Mouse (Mus musculus) 416B (cell line): ENCODE measurements at regions not wholly inside any gene's neighbourhood (a gene's known extent, or its start where the extent isn't known, plus 50 kb on each side); places are given as distances from the start of the nearest gene placed in this dataset.
"Not testable (repeated sequence)": the region's sequence is repeated elsewhere in the genome, so short reads cannot be mapped to it uniquely, and the experiment has no call there.

Experiments used
- DNase-seq: peaks from one replicate; pipeline ENCODE4 v3.0.0; 2011; ENCODE audit warnings: low read depth

- DNase-seq, result no peak
These were observed 229.5 kb upstream of the Arglu1 start for GRCm38 (mm10) chr8:8919582-8920503.

GRCm38 (mm10) chr8:8919040-8919439, 228.7 kb upstream of the Arglu1 start:
- DNase-seq, result no peak

DNA sequence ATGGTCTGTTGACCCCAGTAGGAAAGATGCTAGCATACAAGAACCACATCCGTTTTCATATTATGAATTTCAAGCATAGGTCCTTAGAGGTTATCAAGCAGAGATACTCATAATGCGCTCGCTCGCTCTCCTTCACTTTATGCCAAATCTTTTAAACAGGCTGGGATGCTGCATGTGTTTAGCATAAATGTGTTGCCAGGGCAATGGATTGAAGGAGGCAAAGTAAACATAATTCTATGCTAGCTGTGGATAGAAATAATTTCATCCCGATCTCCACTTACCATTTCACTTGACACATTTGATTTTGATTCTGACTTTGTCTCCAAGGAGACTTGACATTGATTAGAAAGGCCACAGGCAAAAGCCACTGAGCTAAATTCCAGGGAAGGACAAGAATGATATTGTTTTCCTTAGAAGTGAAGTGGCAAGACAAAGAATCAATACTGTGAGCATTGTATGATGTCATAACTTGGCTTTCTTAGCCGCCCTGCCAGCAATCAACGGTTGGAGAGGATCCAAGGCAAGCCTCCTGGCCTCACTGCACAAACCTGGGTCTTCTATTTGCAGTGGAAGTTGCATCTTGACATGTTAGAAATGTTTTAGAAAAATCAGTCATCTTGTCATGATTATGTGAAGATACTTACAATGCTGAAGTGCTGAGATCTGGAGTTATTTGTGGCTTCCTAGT, 217.3 kb upstream of the Arglu1 start:
- no peak for DNase-seq

- no peak for DNase-seq
These were observed 202.7 kb upstream of the Arglu1 start for GRCm38 (mm10) chr8:8892996-8893395.

GRCm38 (mm10) chr8:8877286-8877685, 187.0 kb upstream of the Arglu1 start:
- no peak for DNase-seq

DNA sequence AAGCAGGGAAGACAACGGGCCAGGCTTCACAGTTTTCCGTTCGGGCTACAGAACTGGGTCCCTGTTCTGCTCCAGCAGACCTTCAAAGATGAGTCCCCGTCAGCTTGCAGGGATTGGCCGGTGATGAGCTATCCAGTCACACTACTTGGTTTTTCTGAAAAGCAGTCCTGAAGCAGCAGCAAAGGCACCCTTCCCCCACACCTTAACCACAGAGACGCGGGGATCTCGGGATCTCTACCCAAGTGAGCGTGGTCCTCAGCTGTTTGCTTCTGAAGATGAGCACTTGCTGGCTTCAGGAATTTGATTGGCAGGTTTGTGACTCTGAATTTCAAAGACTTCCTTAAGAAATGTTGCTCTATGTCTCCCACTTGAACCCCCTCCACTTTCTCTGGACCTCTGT, 186.6 kb upstream of the Arglu1 start:
- no peak for DNase-seq

DNA sequence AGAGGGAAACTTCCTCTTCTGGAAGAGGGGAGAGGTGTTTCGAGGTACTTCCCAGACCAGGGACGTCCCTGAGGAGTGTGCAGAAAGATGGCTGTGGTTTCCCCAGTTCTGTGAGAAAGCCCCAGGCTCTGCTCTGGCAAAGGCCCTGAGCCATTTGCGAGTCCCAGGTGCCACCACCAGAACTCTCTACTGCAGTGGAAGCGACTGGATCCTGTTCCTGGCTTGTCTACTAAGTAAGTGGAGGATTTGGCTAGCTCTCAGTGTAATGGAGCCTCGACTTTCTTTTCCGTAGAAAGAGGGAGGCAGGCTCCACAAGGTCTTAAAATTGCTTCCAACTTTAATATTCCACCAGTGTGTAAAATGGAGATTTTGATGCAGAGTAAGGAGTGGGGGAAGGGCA, 186.1 kb upstream of the Arglu1 start:
- no peak for DNase-seq

DNA sequence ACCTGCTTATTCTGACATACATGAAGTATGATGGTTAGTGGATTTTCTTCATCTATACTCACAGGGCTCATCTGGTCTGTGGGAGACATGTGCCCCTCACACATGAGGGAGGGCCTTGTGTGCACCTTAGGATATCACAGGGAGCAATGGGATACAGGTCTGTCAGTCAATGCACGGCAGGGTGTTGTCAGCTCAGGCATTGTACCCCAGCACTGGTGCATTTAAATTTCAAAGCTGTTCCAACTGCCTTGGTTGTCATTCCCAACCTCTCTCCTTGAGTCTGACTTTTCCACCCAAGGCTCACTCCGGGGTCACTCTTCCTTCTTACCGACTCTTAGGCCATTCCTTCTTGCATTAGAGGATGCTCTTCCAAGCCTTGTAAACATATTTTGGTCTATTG, 181.6 kb upstream of the Arglu1 start:
- no peak for DNase-seq

DNA sequence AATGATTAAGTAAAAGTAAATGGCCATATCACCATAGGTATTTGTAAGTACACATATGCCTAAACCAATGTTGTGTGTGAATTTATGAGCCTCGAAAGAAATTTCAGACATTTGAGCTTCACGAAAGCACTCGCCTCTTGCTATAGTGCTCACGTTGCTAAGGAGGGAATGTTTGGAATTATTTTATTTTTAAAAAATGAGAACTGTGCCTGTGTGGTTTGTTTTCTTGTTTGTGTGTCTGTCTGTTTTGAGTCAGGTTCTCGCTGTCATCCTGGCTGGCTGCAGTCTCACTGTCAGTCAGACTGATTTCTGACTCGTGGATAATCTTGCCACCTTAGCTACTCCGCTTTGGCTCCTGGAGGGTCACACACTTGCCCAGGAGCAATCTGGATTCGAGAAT, 180.7 kb upstream of the Arglu1 start:
- DNase-seq, result no peak

GRCm38 (mm10) chr8:8870487-8870886, 180.2 kb upstream of the Arglu1 start:
- no peak for DNase-seq

- DNase-seq, result no peak
These were observed 179.0 kb upstream of the Arglu1 start for GRCm38 (mm10) chr8:8869338-8869737.

- DNase-seq, result no peak
These were observed 177.6 kb upstream of the Arglu1 start for GRCm38 (mm10) chr8:8867924-8868323.

DNA sequence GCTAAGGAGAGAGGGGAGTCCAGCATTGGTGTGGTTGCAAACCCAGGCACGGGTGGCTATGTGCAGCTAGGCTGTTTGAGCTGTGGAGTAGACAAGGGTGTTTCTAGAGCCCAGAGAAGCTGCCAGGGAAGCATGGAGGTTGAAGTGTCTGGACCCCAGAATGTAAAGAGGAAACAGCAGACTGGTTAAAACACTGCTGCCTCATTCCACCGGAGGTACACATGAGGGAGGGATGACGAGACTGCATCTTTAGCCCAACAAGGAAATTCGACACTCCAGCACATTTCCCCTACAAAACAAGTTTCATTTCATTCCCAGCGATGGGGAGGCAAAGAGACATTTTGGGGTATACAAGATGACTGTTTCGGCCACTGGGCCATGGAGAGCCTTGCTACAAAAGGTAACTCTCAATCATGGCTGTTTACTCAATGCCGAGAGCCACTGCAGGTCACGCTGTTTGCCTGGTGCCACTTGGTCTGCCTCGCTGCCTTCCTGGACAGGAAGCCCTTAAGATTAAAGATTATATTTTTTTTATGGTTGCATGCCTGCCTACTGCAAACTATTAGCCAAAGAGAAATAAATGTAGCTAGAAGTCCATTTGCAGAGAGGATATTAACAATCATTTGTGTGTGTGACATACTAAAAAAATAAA, 176.9 kb upstream of the Arglu1 start:
- DNase-seq, result no peak

- no peak for DNase-seq
These were observed 172.4 kb upstream of the Arglu1 start for GRCm38 (mm10) chr8:8862767-8863166.

- no peak for DNase-seq
These were observed 171.1 kb upstream of the Arglu1 start for GRCm38 (mm10) chr8:8861331-8861940.

- no peak for DNase-seq
These were observed 168.3 kb upstream of the Arglu1 start for GRCm38 (mm10) chr8:8858636-8859035.

- no peak for DNase-seq
These were observed 162.5 kb upstream of the Arglu1 start for GRCm38 (mm10) chr8:8852656-8853366.

- no peak for DNase-seq
These were observed 160.9 kb upstream of the Arglu1 start for GRCm38 (mm10) chr8:8851271-8851670.

- no peak for DNase-seq
These were observed 160.4 kb upstream of the Arglu1 start for GRCm38 (mm10) chr8:8850766-8851165.

DNA sequence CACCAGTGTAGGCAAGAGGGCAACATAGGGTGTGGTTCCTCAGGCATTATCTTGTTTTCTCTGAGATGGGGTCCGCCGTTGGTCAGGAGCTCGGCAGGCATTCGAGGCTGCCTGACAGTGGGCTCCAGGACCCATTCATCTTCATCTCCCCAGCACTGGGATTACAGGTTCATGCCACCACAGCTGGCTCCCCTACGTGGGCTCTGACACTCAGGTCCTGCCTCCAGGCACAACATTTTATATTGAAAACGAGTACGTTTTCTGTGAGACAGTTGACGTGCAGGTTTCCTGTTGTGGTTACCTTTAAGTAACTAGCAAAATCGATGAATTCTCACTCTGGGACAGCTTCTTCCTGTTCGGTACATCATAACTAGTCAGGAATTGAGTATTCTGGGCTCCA, 157.3 kb upstream of the Arglu1 start:
- no peak for DNase-seq

DNA sequence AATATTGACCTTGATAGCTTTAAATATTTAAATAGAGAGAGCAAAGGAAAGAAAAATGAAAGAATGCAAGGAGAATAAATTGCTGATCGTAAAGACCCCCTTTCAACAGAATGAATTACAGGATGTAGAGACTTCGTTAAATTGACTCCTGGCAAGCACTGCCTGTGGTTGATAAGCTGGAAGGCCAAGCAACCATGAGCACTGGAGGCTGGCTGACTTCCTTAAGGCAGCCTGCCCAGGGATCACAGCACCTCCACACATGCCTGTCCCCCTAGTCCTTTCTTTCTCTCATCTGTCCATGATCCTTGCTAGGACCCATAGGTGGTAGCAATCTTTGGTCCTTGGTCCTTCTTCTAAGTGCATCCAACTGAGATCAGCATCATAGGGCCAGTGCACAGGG, 152.0 kb upstream of the Arglu1 start:
- DNase-seq, result no peak

DNA sequence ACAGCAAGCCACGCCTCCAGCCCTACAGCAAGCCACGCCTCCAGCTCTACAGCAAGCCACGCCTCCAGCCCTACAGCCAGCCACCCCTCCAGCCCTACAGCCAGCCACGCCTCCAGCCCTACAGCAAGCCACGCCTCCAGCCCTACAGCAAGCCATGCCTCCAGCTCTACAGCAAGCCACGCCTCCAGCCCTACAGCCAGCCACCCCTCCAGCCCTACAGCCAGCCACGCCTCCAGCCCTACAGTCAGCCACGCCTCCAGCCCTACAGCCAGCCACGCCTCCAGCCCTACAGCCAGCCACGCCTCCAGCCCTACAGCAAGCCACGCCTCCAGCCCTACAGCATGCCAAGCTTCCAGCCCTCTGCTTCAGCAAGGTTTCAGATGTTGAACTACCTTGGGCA, 145.8 kb upstream of the Arglu1 start:
- not testable (repeated sequence) for DNase-seq
